Mouse (Mus musculus) hindbrain, embryonic 15.5 days (tissue): Measurements from ENCODE around the gene Gm45208. TPM values are rescaled to one million over a fixed set of nuclear protein-coding genes. Genes with fewer than 3 reads are reported as not detected.

ENCODE experiments used
- ATAC-seq: fragments of 200-750 bp; cut with Nextera tagmentation; 2 replicates; pipeline ENCODE4 v1.8.0; 2017; ENCODE audit warnings: low read depth, moderate number of reproducible peaks, moderate TSS enrichment; ENCODE audit not compliant: low FRiP score
- H3K27ac ChIP-seq: fragments of 300-500 bp; sonication (generic); replicated peaks from 2 replicates; pipeline ENCODE4 v1.5.1; 2015; ENCODE audit warnings: mild to moderate bottlenecking, inconsistent platforms
- H3K27me3 ChIP-seq: fragments of 300-500 bp; sonication (generic); 2 replicates; pipeline ENCODE4 v1.6.1; 2015; ENCODE audit warnings: control low read depth, inconsistent platforms
- H3K36me3 ChIP-seq: fragments of 300-500 bp; sonication (generic); 2 replicates; pipeline ENCODE4 v1.6.1; 2015; ENCODE audit warnings: control low read depth, inconsistent platforms
- H3K4me1 ChIP-seq: fragments of 300-500 bp; sonication (generic); replicated peaks from 2 replicates; pipeline ENCODE4 v1.6.1; 2015; ENCODE audit warnings: control low read depth, inconsistent platforms
- H3K4me2 ChIP-seq: fragments of 300-500 bp; sonication (generic); 2 replicates; pipeline ENCODE4 v1.6.1; 2015; ENCODE audit warnings: moderate library complexity, mild to moderate bottlenecking, inconsistent platforms
- H3K4me3 ChIP-seq: fragments of 300-500 bp; sonication (generic); 2 replicates; pipeline ENCODE4 v1.5.1; 2015; ENCODE audit warnings: mild to moderate bottlenecking, inconsistent platforms
- H3K9ac ChIP-seq: fragments of 300-500 bp; sonication (generic); 2 replicates; pipeline ENCODE4 v1.6.1; 2015; ENCODE audit warnings: inconsistent platforms
- H3K9me3 ChIP-seq: fragments of 300-500 bp; sonication (generic); 2 replicates; pipeline ENCODE4 v1.6.1; 2016; ENCODE audit warnings: control low read depth, inconsistent platforms
- WGBS: fragments of 180-500 bp; shearing (Covaris S2); methylation state at CpG from one replicate; pipeline ENCODE4 v1.1.7; 2015; 5-methylcytosine and 5-hydroxymethylcytosine counted together
- polyA plus RNA-seq: library from polyadenylated mRNA; unstranded; fragments of >200 nt; fragmentation: Nextera tagmentation; extraction: Ambion mirVana; gene quantifications from 2 replicates; pipeline ENCODE4 v1.2.1, GENCODE M21; 2015

Gene Gm45208
- polyA plus RNA-seq, 1 experiment from 2014 or later = not detected

DNA sequence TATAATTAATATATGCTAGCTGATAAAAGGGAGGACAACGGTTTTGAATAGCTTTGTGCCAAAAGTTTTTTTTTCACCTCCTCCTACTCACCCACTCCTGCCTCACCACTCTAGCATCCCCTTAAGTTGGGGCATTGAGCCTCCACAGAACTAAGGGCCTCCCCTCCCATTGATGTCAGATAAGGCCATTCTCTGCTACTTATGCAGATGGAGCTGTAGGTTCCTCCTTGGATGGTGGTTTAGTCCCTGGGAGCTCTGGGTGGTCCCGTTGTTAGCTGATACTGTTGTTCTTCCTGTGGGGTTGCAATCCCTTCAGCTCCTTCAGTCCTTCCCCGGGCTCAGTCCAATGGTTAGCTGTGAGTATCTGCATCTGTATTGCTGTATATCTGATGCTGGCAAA is 57.2 kb downstream of the Gm45208 start:
- H3K27ac ChIP-seq = no peak overlapping the region
- no peaks in the 10 kb centered on the region for H3K36me3 ChIP-seq
- H3K4me1 ChIP-seq = no peaks in the 10 kb centered on the region
- WGBS = 27% methylated on average over 3 of the region's 3 CpGs
- H3K27me3 ChIP-seq = no peaks in the 10 kb centered on the region
- no peak for ATAC-seq
- H3K9ac ChIP-seq = no peak overlapping the region
- H3K9me3 ChIP-seq = no peaks in the 10 kb centered on the region
- H3K4me2 ChIP-seq = no peak overlapping the region
- H3K4me3 ChIP-seq = no peak overlapping the region

Other genes starting within 250 kb of the Gm45208 start
- 0.06 and 0.16 TPM in 2 replicates for gene Foxp3, start 148.6 kb upstream of the Gm45208 start, polyA plus RNA-seq
- gene Ppp1r3f, start 148.0 kb upstream of the Gm45208 start, polyA plus RNA-seq = 6.8 and 7.4 TPM in 2 replicates
- gene Ccdc22, start 116.7 kb upstream of the Gm45208 start, polyA plus RNA-seq = 30.6 and 31.5 TPM in 2 replicates
- 0.14 and 0.22 TPM in 2 replicates for gene Cacna1f, start 115.2 kb upstream of the Gm45208 start, polyA plus RNA-seq
- gene Syp, start 83.8 kb upstream of the Gm45208 start, polyA plus RNA-seq = 195 and 197 TPM in 2 replicates
- 1.6 and 2.0 TPM in 2 replicates for gene Prickle3, start 65.0 kb upstream of the Gm45208 start, polyA plus RNA-seq
- gene Plp2, start 50.9 kb upstream of the Gm45208 start, polyA plus RNA-seq = 20.5 and 22.9 TPM in 2 replicates
- 0.08 and 0.10 TPM in 2 replicates for gene Magix, start 41.0 kb upstream of the Gm45208 start, polyA plus RNA-seq
- gene Gpkow, start 25.1 kb upstream of the Gm45208 start, polyA plus RNA-seq = 43.0 and 46.8 TPM in 2 replicates
- 30.9 and 32.1 TPM in 2 replicates for gene Wdr45, start 7.9 kb upstream of the Gm45208 start, polyA plus RNA-seq
- gene Praf2, start 6.2 kb downstream of the Gm45208 start, polyA plus RNA-seq = 126 and 132 TPM in 2 replicates
- gene Ccdc120, start 28.7 kb downstream of the Gm45208 start, polyA plus RNA-seq = 63.2 and 66.1 TPM in 2 replicates
- 24.1 and 25.5 TPM in 2 replicates for gene Tfe3, start 40.3 kb downstream of the Gm45208 start, polyA plus RNA-seq
- gene Gripap1, start 67.5 kb downstream of the Gm45208 start, polyA plus RNA-seq = 68.0 and 73.8 TPM in 2 replicates
- 3.1 and 4.2 TPM in 2 replicates for gene Kcnd1, start 100.0 kb downstream of the Gm45208 start, polyA plus RNA-seq
- gene Otud5, start 119.1 kb downstream of the Gm45208 start, polyA plus RNA-seq = 48.1 and 48.3 TPM in 2 replicates
- 24.8 and 25.8 TPM in 2 replicates for gene Pim2, start 156.0 kb downstream of the Gm45208 start, polyA plus RNA-seq
- gene Slc35a2, start 161.8 kb downstream of the Gm45208 start, polyA plus RNA-seq = 45.7 and 47.7 TPM in 2 replicates
- gene Pqbp1, start 177.0 kb downstream of the Gm45208 start, polyA plus RNA-seq = 199 and 209 TPM in 2 replicates
- gene Timm17b, start 177.1 kb downstream of the Gm45208 start, polyA plus RNA-seq = 155 and 158 TPM in 2 replicates
- not detected in 2 replicates for gene Gm10491, start 185.6 kb downstream of the Gm45208 start, polyA plus RNA-seq
- gene Gm10490, start 187.3 kb downstream of the Gm45208 start, polyA plus RNA-seq = not detected in 2 replicates
- gene Pcsk1n, start 197.6 kb downstream of the Gm45208 start, polyA plus RNA-seq = 294 and 338 TPM in 2 replicates
- gene Eras, start 206.4 kb downstream of the Gm45208 start, polyA plus RNA-seq = 0.14 TPM in 1 of 2 replicates, not detected in the other
- gene Hdac6, start 225.6 kb downstream of the Gm45208 start, polyA plus RNA-seq = 68.0 and 73.6 TPM in 2 replicates